Mouse (Mus musculus) lung, adult 2 months (tissue): ENCODE results near the gene Krtap26-1.

Source experiments
- CTCF ChIP-seq: fragments of 200-500 bp; IDR thresholded peaks from 2 replicates; pipeline ENCODE4 v1.5.1; 2011; ENCODE audit warnings: mild to moderate bottlenecking, low read length, control low read depth; ENCODE audit not compliant: insufficient read depth
- POLR2A ChIP-seq: fragments of 200-500 bp; IDR thresholded peaks from 2 replicates; pipeline ENCODE4 v1.6.1; 2011; ENCODE audit warnings: low read depth, mild to moderate bottlenecking, control low read depth, low read length, borderline replicate concordance; ENCODE audit errors: extremely low read depth

DNA sequence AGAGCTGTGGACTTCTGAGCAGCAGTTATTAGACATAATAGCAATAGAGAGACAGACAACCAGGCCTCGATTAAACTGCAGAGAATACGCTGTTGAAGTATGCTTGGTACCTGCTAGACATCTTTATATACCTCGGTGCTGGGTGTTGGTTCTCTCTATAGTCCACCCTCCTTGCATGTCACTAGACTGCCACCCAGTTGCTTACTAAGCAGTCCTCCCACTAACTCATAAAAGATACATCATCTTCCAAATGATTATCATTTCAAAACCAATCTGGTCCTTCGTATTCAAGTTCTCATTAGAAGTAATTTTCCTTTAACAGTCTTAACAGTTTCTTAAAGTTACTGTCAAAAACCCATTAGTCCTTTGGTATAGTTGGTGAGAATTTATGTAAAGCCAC, 20.0 kb downstream of the Krtap26-1 start, which contains the start of gene 2310079G19Rik:
- TF ChIP-seq CTCF (no peak), POLR2A (no peak)
